Mouse (Mus musculus) kidney, embryonic 16.5 days (tissue): ENCODE measurements around the gene Extl2. TPM values are rescaled to one million over a fixed set of nuclear protein-coding genes. Genes with fewer than 3 reads are reported as not detected.

ENCODE experiments used
- ATAC-seq: fragments of 200-750 bp; cut with Nextera tagmentation; 2 replicates; pipeline ENCODE4 v1.8.0; 2017; ENCODE audit warnings: moderate TSS enrichment; ENCODE audit not compliant: low FRiP score, low TSS enrichment
- H3K27ac ChIP-seq: fragments of 300-500 bp; sonication (generic); 2 replicates; pipeline ENCODE4 v1.5.1; 2014; ENCODE audit warnings: low read length
- H3K27me3 ChIP-seq: fragments of 300-500 bp; sonication (generic); 2 replicates; pipeline ENCODE4 v1.6.1; 2014; ENCODE audit warnings: low read length, control low read depth, mixed read lengths; ENCODE audit not compliant: insufficient read depth
- H3K36me3 ChIP-seq: fragments of 300-500 bp; sonication (generic); 2 replicates; pipeline ENCODE4 v1.6.1; 2014; ENCODE audit warnings: low read length, control low read depth, mixed read lengths; ENCODE audit not compliant: insufficient read depth
- H3K4me1 ChIP-seq: fragments of 300-500 bp; sonication (generic); 2 replicates; pipeline ENCODE4 v1.6.1; 2014; ENCODE audit warnings: low read length, control low read depth, mixed read lengths; ENCODE audit not compliant: insufficient read depth
- H3K4me2 ChIP-seq: fragments of 300-500 bp; sonication (generic); replicated peaks from 2 replicates; pipeline ENCODE4 v1.6.1; 2014; ENCODE audit warnings: low read depth, low read length
- H3K4me3 ChIP-seq: fragments of 300-500 bp; sonication (generic); 2 replicates; pipeline ENCODE4 v1.5.1; 2014; ENCODE audit warnings: mild to moderate bottlenecking, low read length
- H3K9ac ChIP-seq: fragments of 300-500 bp; sonication (generic); replicated peaks from 2 replicates; pipeline ENCODE4 v1.6.1; 2014; ENCODE audit warnings: low read length
- H3K9me3 ChIP-seq: fragments of 300-500 bp; sonication (generic); 2 replicates; pipeline ENCODE4 v1.6.1; 2016; ENCODE audit warnings: low read length, control low read depth
- WGBS: fragments of 180-500 bp; shearing (Covaris S2); extraction: QIAGEN DNeasy Blood & Tissue Kit; methylation state at CpG from one replicate; pipeline ENCODE4 v1.1.7; 2014; 5-methylcytosine and 5-hydroxymethylcytosine counted together
- microRNA-seq: library from miRNA; unstranded; fragments of <30 nt; microRNA quantifications from one replicate; pipeline ENCODE4, GENCODE M21; 2016
- polyA plus RNA-seq: library from polyadenylated mRNA; unstranded; fragments of >200 nt; fragmentation: Nextera tagmentation; extraction: Ambion mirVana; gene quantifications from 2 replicates; pipeline ENCODE4 v1.2.1, GENCODE M21; 2015

Extl2 gene
- polyA plus RNA-seq, 1 experiment from 2014 or later, result 22.0 TPM

GRCm38 (mm10) chr3:116072584-116072983 is 65.3 kb downstream of the Extl2 start:
- no peak for ATAC-seq
- 85% methylated on average over 2 of the region's 2 CpGs for WGBS
- Histone ChIP-seq H3K27me3 (no peaks in the 10 kb centered on the region), H3K4me2 (no peak overlapping the region), H3K9ac (no peak overlapping the region), H3K4me3 (no peak overlapping the region), H3K36me3 (no peaks in the 10 kb centered on the region), H3K4me1 (0 out of 2 replicates have a peak, but pooled peaks cover 4% of the 10 kb centered on the region), H3K27ac (no peak overlapping the region), H3K9me3 (no peaks in the 10 kb centered on the region)

GRCm38 (mm10) chr3:116076739-116077138 is 69.5 kb downstream of the Extl2 start:
- Histone ChIP-seq H3K4me3 (no peak overlapping the region), H3K9me3 (no peaks in the 10 kb centered on the region), H3K27me3 (no peaks in the 10 kb centered on the region), H3K4me1 (0 out of 2 replicates have a peak, but pooled peaks cover 4% of the 10 kb centered on the region), H3K9ac (no peak overlapping the region), H3K36me3 (no peaks in the 10 kb centered on the region), H3K4me2 (no peak overlapping the region), H3K27ac (no peak overlapping the region)
- no peak for ATAC-seq
- WGBS, result 33% methylated on average over 2 of the region's 2 CpGs

GRCm38 (mm10) chr3:116078490-116078889 is 71.2 kb downstream of the Extl2 start:
- Histone ChIP-seq H3K9ac (no peak overlapping the region), H3K4me2 (no peak overlapping the region), H3K4me3 (no peak overlapping the region), H3K9me3 (no peaks in the 10 kb centered on the region), H3K27ac (no peak overlapping the region), H3K27me3 (no peaks in the 10 kb centered on the region), H3K4me1 (0 out of 2 replicates have a peak, but pooled peaks cover 4% of the 10 kb centered on the region), H3K36me3 (no peaks in the 10 kb centered on the region)
- 74% methylated on average over 4 of the region's 4 CpGs for WGBS
- ATAC-seq, result no peak

Small RNA genes within 50 kb of the gene (microRNA-seq; reads per million reads assigned to microRNA genes)
- not detected for gene Mir669n

Other genes starting within 250 kb of the Extl2 start
- 27.3 and 28.5 TPM in 2 replicates for gene Dph5, start 119.6 kb upstream of the Extl2 start, polyA plus RNA-seq
- 30.8 and 31.4 TPM in 2 replicates for gene Slc30a7, start 56 bp upstream of the Extl2 start, polyA plus RNA-seq
- 49.2 and 54.2 TPM in 2 replicates for gene Vcam1, start 122.2 kb downstream of the Extl2 start, polyA plus RNA-seq
- gene Gpr88, start 246.0 kb downstream of the Extl2 start, polyA plus RNA-seq, result 0.41 and 1.6 TPM in 2 replicates